Mouse (Mus musculus) G1E (cell line): ENCODE data around the gene Cd8b1. TPM values are rescaled to one million over a fixed set of nuclear protein-coding genes. Genes with fewer than 3 reads are reported as not detected.

Experiments used
- ATAC-seq: 2 replicates; pipeline ENCODE4 v1.8.0; 2016; ENCODE audit warnings: mild to moderate bottlenecking; ENCODE audit not compliant: insufficient number of reproducible peaks, poor library complexity, low FRiP score, severe bottlenecking; ENCODE audit errors: extremely low read depth
- DNase-seq: peaks from one replicate; pipeline ENCODE4 v3.0.0; 2012; ENCODE audit warnings: low spot score
- H3K27me3 ChIP-seq: 2 replicates; pipeline ENCODE4 v1.6.1; 2012; ENCODE audit warnings: mild to moderate bottlenecking, low read length, inconsistent platforms; ENCODE audit not compliant: insufficient read depth
- H3K36me3 ChIP-seq: replicated peaks from 2 replicates; pipeline ENCODE3; 2012; ENCODE audit warnings: mild to moderate bottlenecking, inconsistent platforms
- H3K4me1 ChIP-seq: 2 replicates; pipeline ENCODE4 v1.6.1; 2012; ENCODE audit warnings: low read depth, low read length, inconsistent platforms, mixed read lengths; ENCODE audit not compliant: insufficient read depth
- H3K4me3 ChIP-seq: 2 replicates; pipeline ENCODE4 v1.5.1; 2012; ENCODE audit warnings: low read depth, mild to moderate bottlenecking, inconsistent platforms, low read length, moderate library complexity, mixed read lengths
- H3K9me3 ChIP-seq: replicated peaks from 2 replicates; pipeline ENCODE4 v1.6.1; 2012; ENCODE audit warnings: inconsistent platforms
- CTCF ChIP-seq: IDR thresholded peaks from 2 replicates; pipeline ENCODE4 v1.5.1; 2012; ENCODE audit warnings: low read depth, low read length, inconsistent platforms, mixed read lengths
- GATA1 ChIP-seq: IDR thresholded peaks from 2 replicates; pipeline ENCODE4 v1.6.1; 2012; ENCODE audit warnings: borderline replicate concordance, low read length, inconsistent platforms, mixed read lengths
- GATA2 ChIP-seq: IDR thresholded peaks from 2 replicates; pipeline ENCODE4 v1.6.1; 2012; ENCODE audit warnings: low read depth, low read length, inconsistent platforms, borderline replicate concordance
- POLR2AphosphoS5 ChIP-seq: IDR thresholded peaks from 2 replicates; pipeline ENCODE4 v1.6.1; 2012; ENCODE audit warnings: low read depth, low read length, inconsistent platforms; ENCODE audit not compliant: insufficient replicate concordance
- TAL1 ChIP-seq: conservative IDR thresholded peaks from 2 replicates; pipeline ENCODE4 v1.6.1; 2012; ENCODE audit warnings: low read depth, low read length, inconsistent platforms, mixed read lengths
- polyA plus RNA-seq: library from polyadenylated mRNA; stranded (reverse); fragments of >175 nt; gene quantifications from 2 replicates; pipeline ENCODE4 v1.2.3, GENCODE M21; 2012
- total RNA-seq, 2 experiments: library from RNA; stranded (forward) in 1 of 2; stranded (reverse) in 1 of 2; fragments of 200-1000 nt in 1 of 2; fragments of >200 nt in 1 of 2; fragmentation: Nextera tagmentation in 1 of 2; gene quantifications; 2 replicates each; pipeline ENCODE4 v1.2.3; 2014 to 2017

The Cd8b1 gene
- total and polyA plus RNA-seq, 3 experiments, result 0.11 TPM; not detected in 2

GRCm38 (mm10) chr6:71353722-71354121, 31.1 kb downstream of the Cd8b1 start:
- ATAC-seq (no peak), DNase-seq (no peak)
- no peak for TF ChIP-seq TAL1
- TF ChIP-seq POLR2AphosphoS5, result no peak
- no peak for TF ChIP-seq GATA1
- TF ChIP-seq CTCF, result no peak
- no peak for TF ChIP-seq GATA2
- no peak overlapping the region for H3K4me3 ChIP-seq
- no peaks in the 10 kb centered on the region for H3K4me1 ChIP-seq
- H3K27me3 ChIP-seq, result peaks cover 19% of the 10 kb centered on the region
- no peaks in the 10 kb centered on the region for H3K36me3 ChIP-seq
- H3K9me3 ChIP-seq, result no peaks in the 10 kb centered on the region

DNA sequence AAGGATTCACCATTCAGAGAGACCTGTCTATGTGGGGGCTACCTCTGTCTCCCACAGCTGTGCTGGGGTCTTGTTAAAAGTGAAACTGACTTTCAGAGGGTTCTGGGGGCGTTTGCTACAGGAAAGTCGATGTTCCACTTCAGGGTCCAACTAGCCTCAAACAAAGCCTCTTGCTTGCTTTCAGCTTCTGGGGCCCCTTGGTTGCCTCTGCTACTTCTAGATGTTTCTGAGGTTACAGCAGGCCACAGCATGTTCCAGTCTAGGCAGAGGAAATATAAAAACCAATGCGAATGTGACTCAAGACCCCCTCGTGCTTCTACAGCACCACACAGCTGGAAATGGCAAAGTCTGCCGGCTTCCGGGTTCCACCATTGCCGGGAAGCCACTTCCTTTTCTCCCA, 34.9 kb downstream of the Cd8b1 start:
- no peaks in the 10 kb centered on the region for H3K36me3 ChIP-seq
- no peak for ATAC-seq
- H3K9me3 ChIP-seq, result no peaks in the 10 kb centered on the region
- DNase-seq, result no peak
- H3K4me3 ChIP-seq, result no peak overlapping the region
- H3K4me1 ChIP-seq, result no peaks in the 10 kb centered on the region
- TF ChIP-seq GATA2 (no peak), CTCF (no peak), TAL1 (no peak), POLR2AphosphoS5 (no peak), GATA1 (no peak)
- peaks cover 30% of the 10 kb centered on the region for H3K27me3 ChIP-seq

DNA sequence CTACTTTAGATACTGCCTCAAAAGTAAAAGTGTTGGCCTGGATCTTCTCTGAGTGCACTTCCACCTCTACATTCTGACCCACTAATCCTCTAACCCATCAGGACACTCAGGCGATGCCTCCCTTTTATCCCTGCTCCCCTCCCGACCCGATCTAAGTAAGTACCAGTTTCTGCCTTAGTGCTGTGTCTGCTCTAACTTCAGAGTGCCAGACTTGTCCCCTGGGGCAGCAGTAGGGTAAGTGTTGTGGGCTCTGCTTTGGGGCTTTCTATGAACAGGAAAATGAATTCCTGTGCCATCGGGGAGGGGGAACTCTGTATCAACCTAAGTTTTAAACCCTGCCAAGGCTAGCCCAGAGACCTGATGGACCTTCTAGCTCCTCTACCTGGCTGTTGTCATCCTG, 37.6 kb downstream of the Cd8b1 start:
- Histone ChIP-seq H3K27me3 (peaks cover 17% of the 10 kb centered on the region), H3K9me3 (no peaks in the 10 kb centered on the region), H3K4me3 (no peak overlapping the region), H3K4me1 (no peaks in the 10 kb centered on the region), H3K36me3 (no peaks in the 10 kb centered on the region)
- TF ChIP-seq GATA1 (no peak), GATA2 (no peak), CTCF (no peak), TAL1 (no peak), POLR2AphosphoS5 (no peak)
- ATAC-seq, result no peak
- no peak for DNase-seq

DNA sequence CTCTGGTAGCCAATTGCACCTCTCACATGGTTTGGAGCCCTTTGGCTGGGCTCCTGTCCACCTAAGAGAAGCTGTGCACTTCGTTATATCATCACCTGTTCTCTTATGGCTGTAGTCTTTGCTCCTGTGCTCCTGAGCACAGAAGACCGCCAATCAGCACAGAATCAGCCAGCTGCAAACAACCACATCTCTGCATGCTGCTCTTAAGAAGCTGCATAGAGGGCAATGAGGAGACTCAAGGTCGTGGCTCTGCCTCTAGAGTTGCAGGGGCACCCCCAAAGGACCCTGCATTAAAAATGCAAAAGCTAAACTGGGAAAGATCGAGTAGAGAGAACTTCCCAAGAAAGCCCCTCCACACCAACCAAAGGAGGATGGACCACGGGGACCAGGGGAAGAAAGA, 38.2 kb downstream of the Cd8b1 start:
- no peak for TF ChIP-seq GATA1
- TF ChIP-seq TAL1, result no peak
- no peak for TF ChIP-seq CTCF
- TF ChIP-seq GATA2, result no peak
- no peak for TF ChIP-seq POLR2AphosphoS5
- Histone ChIP-seq H3K4me1 (no peaks in the 10 kb centered on the region), H3K27me3 (peaks cover 17% of the 10 kb centered on the region), H3K9me3 (no peaks in the 10 kb centered on the region), H3K36me3 (no peaks in the 10 kb centered on the region), H3K4me3 (no peak overlapping the region)
- DNase-seq, result no peak
- ATAC-seq, result no peak

DNA sequence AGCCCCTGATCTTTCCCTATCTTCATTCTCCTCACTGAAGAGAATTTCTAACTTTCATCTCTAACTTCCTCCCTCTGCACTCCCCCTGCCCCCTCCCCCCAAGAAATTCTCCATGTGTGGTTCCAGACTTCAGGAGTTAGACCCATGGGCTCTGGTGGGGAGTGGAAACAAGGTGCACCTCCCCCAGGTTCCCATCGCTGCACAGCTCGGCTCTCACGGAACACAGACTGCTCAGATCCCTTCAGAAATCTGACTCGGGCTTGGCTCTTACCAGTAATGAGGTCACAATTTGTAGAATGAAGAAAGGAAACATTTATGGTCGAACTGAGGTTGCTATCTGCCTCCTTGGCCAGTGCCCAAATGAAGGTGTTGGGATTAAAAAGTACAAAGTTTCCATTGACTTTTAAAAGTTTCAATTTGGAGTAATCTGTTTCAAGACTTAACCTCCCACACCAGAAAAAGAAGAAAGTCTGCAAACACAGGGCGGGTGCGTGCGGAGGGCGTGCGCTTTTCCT, 38.6 kb downstream of the Cd8b1 start:
- DNase-seq (no peak), ATAC-seq (no peak)
- H3K4me3 ChIP-seq, result no peak overlapping the region
- TF ChIP-seq GATA2 (no peak), CTCF (no peak), POLR2AphosphoS5 (no peak), GATA1 (no peak), TAL1 (no peak)
- no peaks in the 10 kb centered on the region for H3K4me1 ChIP-seq
- H3K27me3 ChIP-seq, result peaks cover 17% of the 10 kb centered on the region
- no peaks in the 10 kb centered on the region for H3K9me3 ChIP-seq
- H3K36me3 ChIP-seq, result no peaks in the 10 kb centered on the region

GRCm38 (mm10) chr6:71363995-71364394, 41.4 kb downstream of the Cd8b1 start:
- ATAC-seq (no peak), DNase-seq (no peak)
- TF ChIP-seq POLR2AphosphoS5, result no peak
- TF ChIP-seq TAL1, result no peak
- no peak for TF ChIP-seq GATA2
- TF ChIP-seq CTCF, result no peak
- TF ChIP-seq GATA1, result no peak
- Histone ChIP-seq H3K27me3 (peaks cover 13% of the 10 kb centered on the region; the same call in 1 of the 2 replicates), H3K36me3 (no peaks in the 10 kb centered on the region), H3K4me1 (no peaks in the 10 kb centered on the region), H3K9me3 (no peaks in the 10 kb centered on the region), H3K4me3 (no peak overlapping the region)
